Mouse (Mus musculus) cortical plate, adult 2 months (tissue): ENCODE results near the gene Myo6.

Experiments
- CTCF ChIP-seq: fragments of 200-500 bp; IDR thresholded peaks from 2 replicates; pipeline ENCODE4 v1.5.1; 2011; ENCODE audit warnings: mild to moderate bottlenecking, control low read depth, low read length; ENCODE audit not compliant: insufficient read depth; ENCODE audit errors: extremely low read depth
- POLR2A ChIP-seq: fragments of 200-500 bp; IDR thresholded peaks from 2 replicates; pipeline ENCODE4 v1.6.1; 2011; ENCODE audit warnings: mild to moderate bottlenecking, low read length, control low read depth; ENCODE audit not compliant: insufficient read depth; ENCODE audit errors: extremely low read depth

- TF ChIP-seq CTCF, result no peak
- no peak for TF ChIP-seq POLR2A
These were observed 96.1 kb downstream of the Myo6 start for GRCm38 (mm10) chr9:80260905-80261304.
